In the genomic region with DNA sequence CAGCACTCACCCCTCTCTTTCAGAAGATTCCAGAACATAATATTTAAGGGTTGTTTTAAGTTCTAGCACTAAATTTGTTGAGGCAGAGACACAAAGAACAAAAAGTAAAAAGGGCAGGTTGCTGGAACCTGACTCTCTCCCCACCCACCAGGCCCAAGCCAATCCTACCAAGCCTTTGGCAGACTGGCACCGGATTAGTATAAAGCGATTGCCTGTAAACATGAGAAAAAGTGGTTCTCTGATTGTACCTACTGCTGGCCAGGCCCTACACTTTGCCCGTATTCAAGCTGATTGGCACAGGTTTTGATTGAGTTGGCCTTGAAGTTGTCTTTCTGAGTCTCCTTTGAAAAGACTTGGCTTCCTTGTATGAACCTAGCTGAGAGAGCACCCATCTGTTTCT, we compare ENCODE assay signal across 28 mouse cellular contexts. TPM values are rescaled to one million over a fixed set of nuclear protein-coding genes. Genes with fewer than 3 reads are reported as not detected.
DNase-seq lines count a peak whose midpoint lies in the region; ATAC-seq and TF ChIP-seq lines count a peak whose summit lies in the region.
"Had no signal": no experiment of that assay in that cellular context is flagged by ENCODE, and none has a peak within 500 bp of the region (broad histone marks: within the 10 kb centered on the region; RNA-seq: fewer than 3 reads in every experiment).

No protein-coding gene starts in this region.

- peaks cover 43% of the 10 kb centered on the region for H3K36me3 ChIP-seq in embryonic facial prominence, embryonic 14.5 days (ENCODE audit: control insufficient read depth, insufficient read depth, low read length)
- peaks cover 48% of the 10 kb centered on the region for H3K36me3 ChIP-seq in limb, embryonic 14.5 days (ENCODE audit: control insufficient read depth, insufficient read depth, low read length)
- H3K36me3 ChIP-seq: heart, embryonic 12.5 days; hindbrain, embryonic 10.5 days; intestine, embryonic 15.5 days; midbrain, embryonic 10.5 days; neural tube, embryonic 13.5 days; stomach, embryonic 15.5 days had no signal

- 80% methylated on average over 3 of the region's 3 CpGs for WGBS in embryonic facial prominence, embryonic 14.5 days
- WGBS in limb, embryonic 14.5 days: 72% methylated on average over 3 of the region's 3 CpGs

- no peak for TF ChIP-seq POLR2A in brain, embryonic 14.5 days (IDR thresholded peaks at IDR 0.05; ENCODE audit: borderline replicate concordance, extremely low read depth, insufficient read depth, insufficient read length, poor library complexity, severe bottlenecking)
- TF ChIP-seq POLR2A in limb, embryonic 14.5 days (IDR thresholded peaks at IDR 0.05; ENCODE audit: borderline replicate concordance, extremely low read depth, insufficient read depth, insufficient read length): no peak

- no peak for ATAC-seq in embryonic facial prominence, embryonic 14.5 days (ENCODE audit: low read depth)
- no peak for ATAC-seq in limb, embryonic 14.5 days (ENCODE audit: low FRiP score, low read depth)
- ATAC-seq: activated CD4-positive, CD25-positive, alpha-beta regulatory T cell, adult 4 months; hindbrain, embryonic 16.5 days; intestine, embryonic 15.5 days; midbrain, embryonic 16.5 days had no signal

- no peak for TF ChIP-seq CTCF in gastrocnemius, adult 2 months (IDR thresholded peaks at IDR 0.05)
- no peak for TF ChIP-seq CTCF in brain, embryonic 14.5 days (IDR thresholded peaks at IDR 0.05; ENCODE audit: borderline replicate concordance, extremely low read depth, insufficient read depth, insufficient read length)

- H3K9me3 ChIP-seq in embryonic facial prominence, embryonic 14.5 days (ENCODE audit: control insufficient read depth, low read length): no peaks in the 10 kb centered on the region
- H3K9me3 ChIP-seq in limb, embryonic 14.5 days (ENCODE audit: control insufficient read depth, low read length): no peaks in the 10 kb centered on the region
- H3K9me3 ChIP-seq: heart, embryonic 12.5 days; hindbrain, embryonic 10.5 days; intestine, embryonic 15.5 days; midbrain, embryonic 10.5 days; neural tube, embryonic 13.5 days; stomach, embryonic 15.5 days had no signal

- H3K4me1 ChIP-seq in embryonic facial prominence, embryonic 14.5 days (ENCODE audit: control insufficient read depth, insufficient read depth, low read length): peaks cover 41% of the 10 kb centered on the region
- peaks cover 43% of the 10 kb centered on the region for H3K4me1 ChIP-seq in limb, embryonic 14.5 days (ENCODE audit: control insufficient read depth, insufficient read depth, low read length)

- H3K27ac ChIP-seq in gastrocnemius, adult 2 months: peak overlapping the region; percentile 66
- peak overlapping the region; percentile 99 for H3K27ac ChIP-seq in embryonic facial prominence, embryonic 14.5 days (replicated peaks; ENCODE audit: low read depth, low read length)
- H3K27ac ChIP-seq in limb, embryonic 14.5 days (replicated peaks; ENCODE audit: low read depth, low read length): no peak overlapping the region; the same call in 1 of the 2 replicates
- H3K27ac ChIP-seq: hindbrain, embryonic 10.5 days; intestine, embryonic 15.5 days; midbrain, embryonic 10.5 days; neural tube, embryonic 13.5 days; stomach, embryonic 15.5 days had no signal

- intact Hi-C loops in gastrocnemius, adult 2 months (cut with DNase I): loop anchor here (5.0 to 10.0 kb wide), 2 partner anchors 153 to 600 kb away; no protein-coding TSS in a partner anchor
- intact Hi-C loops in gastrocnemius, postnatal 36 days (cut with DNase I): no loop called here

- no peak for DNase-seq in gastrocnemius, adult 2 months
- DNase-seq in gastrocnemius, postnatal 36 days: no peak
- peak; percentile 42 for DNase-seq in brain, embryonic 14.5 days (ENCODE audit: low read depth)
- no peak for DNase-seq in embryonic facial prominence, embryonic 14.5 days (ENCODE audit: low spot score)
- DNase-seq in limb, embryonic 14.5 days (ENCODE audit: low spot score): no peak
- no peak for DNase-seq in yolk sac, embryonic 10.5 days (ENCODE audit: low spot score)
- DNase-seq in spleen, postnatal 10 days (ENCODE audit: low spot score in 2 of 2): no peak
- DNase-seq: adrenal gland, postnatal 10 days; cerebellum, adult 11 months; cerebellum, postnatal 10 days; heart, postnatal 10 days; kidney, adult 8-10 months; kidney, postnatal 10 days; lung, adult 18-20 months; lung, postnatal 10 days; right cerebral cortex, postnatal 4 days; thymus, postnatal 25 days had no signal

- H3K27me3 ChIP-seq in embryonic facial prominence, embryonic 14.5 days (replicated peaks; ENCODE audit: control insufficient read depth, insufficient read depth, low read length): no peaks in the 10 kb centered on the region
- H3K27me3 ChIP-seq in limb, embryonic 14.5 days (ENCODE audit: control insufficient read depth, insufficient read depth, low read length): no peaks in the 10 kb centered on the region

- peak overlapping the region; percentile 58 for H3K4me2 ChIP-seq in embryonic facial prominence, embryonic 14.5 days (ENCODE audit: low read depth, low read length)
- H3K4me2 ChIP-seq in limb, embryonic 14.5 days (replicated peaks; ENCODE audit: low read depth, low read length, severe bottlenecking): peak overlapping the region; percentile 79
- H3K4me2 ChIP-seq: heart, embryonic 12.5 days; intestine, embryonic 15.5 days; liver, embryonic 11.5 days; neural tube, embryonic 13.5 days; stomach, embryonic 15.5 days had no signal

- H3K9ac ChIP-seq in embryonic facial prominence, embryonic 14.5 days (ENCODE audit: low read depth, low read length): peak overlapping the region; percentile 56
- no peak overlapping the region for H3K9ac ChIP-seq in limb, embryonic 14.5 days (ENCODE audit: low read depth, low read length, severe bottlenecking)
- H3K9ac ChIP-seq: heart, embryonic 12.5 days; intestine, embryonic 15.5 days; neural tube, embryonic 13.5 days; stomach, embryonic 15.5 days had no signal

- peak overlapping the region; percentile 6; the same call in 1 of the 2 replicates for H3K4me3 ChIP-seq in gastrocnemius, adult 2 months
- H3K4me3 ChIP-seq in embryonic facial prominence, embryonic 14.5 days (ENCODE audit: low read depth, low read length): peak overlapping the region; percentile 86; the same call in 1 of the 2 replicates
- 0 out of 2 replicates have a peak overlapping the region, but pooled peaks have one; percentile 2 for H3K4me3 ChIP-seq in limb, embryonic 14.5 days (replicated peaks; ENCODE audit: low read length)
- H3K4me3 ChIP-seq: heart, embryonic 12.5 days; hindbrain, embryonic 10.5 days; intestine, embryonic 15.5 days; midbrain, embryonic 10.5 days; myocyte; neural tube, embryonic 13.5 days; stomach, embryonic 15.5 days had no signal

RNA-seq across cellular contexts. Expression of gene Prrx1, which starts 8.7 kb away (rescaled TPM):
- total RNA-seq in gastrocnemius, adult 2 months (2021): 10 to 100 TPM; 29.5 to 65.7 TPM
- 10 to 100 TPM; 34.1 to 39.4 TPM for total RNA-seq in gastrocnemius, postnatal 36 days (2021)
- 7.2 and 8.9 TPM in 2 replicates for polyA plus RNA-seq in brain, embryonic 14.5 days (2012; rRNA removed)
- 100 and 105 TPM in 2 replicates for polyA plus RNA-seq in embryonic facial prominence, embryonic 14.5 days (2014; fragmentation: Nextera tagmentation; extraction: Ambion mirVana)
- 122 and 123 TPM in 2 replicates for polyA plus RNA-seq in limb, embryonic 14.5 days (2012; rRNA removed)
- polyA plus RNA-seq in limb, embryonic 14.5 days (2014; fragmentation: Nextera tagmentation; extraction: Ambion mirVana): 114 and 134 TPM in 2 replicates

Comparison
In these comparisons a context has a peak if more than half of its experiments do, and no peak if none do; other contexts are left out.
1. H3K4me3 ChIP-seq: peak in every context shown above with its lines; median percentile 86 in embryonic facial prominence, embryonic 14.5 days; 6 in gastrocnemius, adult 2 months; 2 in limb, embryonic 14.5 days.
2. RNA of gene Prrx1, which starts 8.7 kb away (polyA plus RNA-seq): 114 to 134 TPM in limb, embryonic 14.5 days and 100 to 105 TPM in embryonic facial prominence, embryonic 14.5 days; 7.2 to 8.9 TPM in brain, embryonic 14.5 days; every median in the first group is over 10 times any median in the second.